Mouse (Mus musculus): Measurements from ENCODE around the gene Dvl1.

The Dvl1 gene

DNA sequence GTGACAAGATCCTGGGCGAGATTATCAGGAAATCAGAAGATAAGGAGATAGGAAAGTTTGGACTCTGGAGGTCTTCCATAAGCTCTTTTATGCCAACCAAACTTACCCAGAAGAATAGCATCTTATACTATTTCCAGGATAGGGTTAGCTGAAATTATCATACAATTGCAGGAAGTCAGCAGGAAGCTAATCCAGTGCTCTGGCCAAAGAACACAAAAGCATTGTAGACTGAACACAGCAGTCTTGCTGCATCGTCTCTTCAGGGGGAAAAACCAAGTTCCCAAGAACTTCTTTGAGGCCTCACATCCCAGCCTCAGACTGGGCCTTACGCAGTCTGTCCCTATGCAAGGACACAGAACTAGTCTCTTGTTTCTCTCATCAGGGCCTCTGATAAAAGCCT lies 36.4 kb downstream of the Dvl1 start:
- no peak for DNase-seq

GRCm38 (mm10) chr4:155886330-155886729 lies 39.1 kb downstream of the Dvl1 start:
- no peak for DNase-seq

GRCm38 (mm10) chr4:155887674-155888073 lies 40.5 kb downstream of the Dvl1 start:
- no peak for DNase-seq

- DNase-seq: no peak
Measured at GRCm38 (mm10) chr4:155888181-155888580, 41.0 kb downstream of the Dvl1 start.

- DNase-seq: no peak
Measured at GRCm38 (mm10) chr4:155889316-155889715, 42.1 kb downstream of the Dvl1 start.

DNA sequence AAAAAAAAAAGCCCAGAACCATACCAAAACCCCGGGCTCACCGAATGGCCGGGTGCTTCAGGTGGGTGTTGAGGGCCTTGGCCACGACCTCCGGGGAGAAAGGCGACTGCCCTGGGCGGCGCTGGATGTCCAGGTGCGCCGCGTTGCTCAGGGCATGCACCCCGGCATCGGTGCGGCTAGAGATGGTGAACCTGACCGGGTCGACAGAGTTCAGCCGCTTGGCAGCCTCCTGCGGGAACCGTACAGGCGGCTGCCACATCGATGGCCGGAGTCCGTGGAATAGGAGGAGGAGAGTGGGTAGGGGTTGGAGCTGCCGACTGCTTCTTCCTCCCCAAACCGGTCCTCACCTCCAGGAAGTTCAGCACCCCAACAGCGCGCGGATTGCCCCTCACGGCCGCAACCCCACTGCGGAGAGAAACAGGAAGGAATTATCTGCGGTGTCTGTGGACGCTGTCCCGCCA lies 43.8 kb downstream of the Dvl1 start:
- DNase-seq: no peak

- peak; percentile 98 for DNase-seq
Measured at GRCm38 (mm10) chr4:155891551-155892001, 44.4 kb downstream of the Dvl1 start, which contains the start of the genes Pusl1 and Acap3. Gene Pusl1 (minus strand): TSS chr4:155891781. Gene Acap3 (plus strand): TSS chr4:155891822.

GRCm38 (mm10) chr4:155892017-155892416 lies 44.8 kb downstream of the Dvl1 start:
- DNase-seq: peak; percentile 89

- peak; percentile 32 for DNase-seq
Measured at GRCm38 (mm10) chr4:155892438-155893211, 45.4 kb downstream of the Dvl1 start.

DNA sequence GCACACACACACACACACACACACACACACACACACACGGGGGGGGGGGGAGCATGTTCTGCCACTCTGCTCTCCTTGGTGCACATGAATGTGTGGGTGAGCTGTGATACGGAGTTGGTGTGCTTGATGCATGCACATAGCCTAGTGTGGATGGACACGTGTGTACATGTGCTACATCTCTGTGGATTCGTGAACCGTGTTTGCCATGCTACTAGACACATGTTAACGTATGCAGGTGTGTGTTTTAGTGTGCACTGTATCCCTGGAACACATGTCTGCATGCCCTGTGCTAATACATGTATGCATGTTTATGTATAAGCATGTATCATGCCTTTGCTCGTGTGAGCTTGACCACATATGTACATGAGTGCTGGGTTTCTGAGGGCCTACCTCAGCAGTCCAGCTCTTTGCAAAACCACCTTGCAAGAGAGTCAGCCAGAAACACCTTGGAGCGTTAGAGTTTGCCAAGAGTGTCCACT lies 46.0 kb downstream of the Dvl1 start:
- DNase-seq: no peak

- peak; percentile 82 for DNase-seq
Measured at GRCm38 (mm10) chr4:155894311-155894881, 47.2 kb downstream of the Dvl1 start.

DNA sequence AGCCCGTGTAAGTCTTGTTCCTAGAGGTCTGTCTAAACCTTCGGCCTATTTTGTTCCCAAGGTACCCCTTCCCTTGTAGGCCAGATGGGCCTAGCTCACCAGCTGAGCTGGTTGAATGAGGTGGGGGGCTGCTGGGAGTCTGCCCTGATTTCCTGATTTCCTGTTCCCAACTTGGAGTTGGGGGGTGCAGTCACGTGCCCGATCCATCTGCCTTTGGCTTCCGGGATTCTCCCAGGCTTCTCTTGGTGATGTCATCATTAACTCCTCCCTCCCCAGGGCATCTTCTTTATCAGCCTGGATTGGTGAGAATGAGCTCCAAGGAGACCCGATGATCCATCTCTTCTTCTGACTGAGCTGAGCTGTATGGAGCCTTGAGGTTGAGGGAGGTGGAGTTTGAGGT lies 48.0 kb downstream of the Dvl1 start:
- DNase-seq: peak; percentile 57

- DNase-seq: no peak
Measured at GRCm38 (mm10) chr4:155895826-155896225, 48.6 kb downstream of the Dvl1 start.

- DNase-seq: no peak
Measured at GRCm38 (mm10) chr4:155896461-155896860, 49.3 kb downstream of the Dvl1 start.

GRCm38 (mm10) chr4:155898318-155898717 lies 51.1 kb downstream of the Dvl1 start:
- no peak for DNase-seq

- no peak for DNase-seq
Measured at GRCm38 (mm10) chr4:155899355-155899754, 52.2 kb downstream of the Dvl1 start.

DNA sequence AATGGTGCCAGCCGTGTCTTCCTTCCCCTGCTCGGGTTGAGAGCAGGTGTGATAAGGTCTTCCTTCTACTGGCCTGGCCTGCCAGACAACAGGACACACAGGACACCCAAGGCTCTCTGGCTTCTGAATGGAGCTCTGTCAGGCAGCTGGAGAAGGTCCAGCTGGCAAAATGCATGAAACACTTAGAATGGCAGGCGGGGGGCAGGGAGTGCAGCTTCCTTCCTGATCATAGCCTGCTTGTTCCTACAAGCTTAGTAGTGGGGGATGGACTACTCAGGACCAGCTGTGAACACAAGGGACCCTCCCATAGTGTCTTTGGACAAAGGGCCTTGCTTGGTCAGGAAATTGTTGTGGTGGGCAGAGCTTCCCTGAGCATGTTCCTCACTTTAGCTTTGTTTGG lies 54.0 kb downstream of the Dvl1 start:
- DNase-seq: peak; percentile 63

DNA sequence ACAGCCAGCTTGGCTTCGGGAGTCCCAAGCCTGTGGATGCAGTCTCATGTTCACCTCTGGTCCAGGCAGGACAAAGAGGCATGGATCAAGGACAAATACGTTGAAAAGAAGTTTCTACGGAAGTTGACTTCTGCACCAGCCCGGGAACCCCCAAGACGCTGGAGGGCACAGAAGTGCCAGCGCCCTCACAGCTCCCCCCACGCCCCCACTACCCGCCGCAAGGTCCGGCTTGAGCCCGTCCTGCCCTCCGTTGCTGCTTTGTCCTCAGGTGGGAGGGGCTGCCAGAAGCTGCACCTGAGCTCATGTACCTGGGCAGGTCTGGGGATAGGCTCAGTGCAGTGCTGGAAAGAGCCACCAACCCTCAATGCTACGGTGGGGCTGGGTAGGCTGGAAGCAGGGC lies 56.0 kb downstream of the Dvl1 start:
- no peak for DNase-seq

- DNase-seq: no peak
Measured at GRCm38 (mm10) chr4:155904318-155905102, 57.3 kb downstream of the Dvl1 start.

GRCm38 (mm10) chr4:155905634-155906033 lies 58.4 kb downstream of the Dvl1 start:
- DNase-seq: no peak

- DNase-seq: no peak
Measured at GRCm38 (mm10) chr4:155906125-155906524, 58.9 kb downstream of the Dvl1 start.

DNA sequence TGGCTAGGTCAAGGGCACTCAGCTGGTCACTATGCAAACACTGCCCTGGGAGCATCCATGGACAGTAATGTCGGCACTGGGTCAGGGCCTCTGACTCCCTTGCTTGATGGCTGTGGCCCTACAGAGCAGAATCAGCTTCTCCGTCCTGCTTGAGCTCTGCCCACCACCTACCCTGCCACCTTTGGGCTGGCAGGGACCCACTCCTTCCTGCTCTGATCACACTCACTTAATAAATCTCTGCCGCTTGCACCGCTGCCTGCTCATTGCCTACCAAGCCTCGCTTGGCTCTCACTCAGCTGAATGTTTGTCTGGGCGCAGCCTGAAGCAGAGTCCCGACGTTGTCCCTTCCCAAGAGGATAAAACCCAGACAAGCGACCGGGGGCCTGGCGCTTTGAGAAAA lies 59.8 kb downstream of the Dvl1 start:
- no peak for DNase-seq

GRCm38 (mm10) chr4:155908281-155908680 lies 61.1 kb downstream of the Dvl1 start:
- DNase-seq: no peak
